Mouse (Mus musculus) CD4-positive, CD25-positive, alpha-beta regulatory T cell, adult 2 months (primary cell): ENCODE measurements around the gene Eml2.

Experiments
- DNase-seq: peaks from one replicate; pipeline ENCODE4 v3.0.0-alpha.2; 2012; ENCODE audit warnings: low read depth, low spot score

Gene Eml2

DNA sequence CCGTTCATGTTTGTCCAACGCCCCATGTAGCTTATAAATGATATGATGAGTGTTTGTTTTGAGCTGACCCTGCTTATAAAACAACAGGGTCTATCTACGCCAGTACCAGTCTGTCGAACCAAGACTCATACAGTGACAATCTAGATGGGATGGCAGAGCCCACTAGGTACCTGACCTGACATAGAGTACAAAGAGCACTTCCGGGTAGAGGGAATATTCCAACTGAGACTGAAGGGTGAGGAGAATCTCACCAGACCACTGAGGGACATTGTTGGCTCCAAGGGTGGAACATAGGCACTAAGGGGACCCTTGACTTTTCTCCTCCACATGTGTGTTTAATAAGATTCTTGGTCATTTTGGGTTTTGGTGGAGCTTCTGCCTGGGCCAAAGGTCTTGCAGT, 53.2 kb downstream of the Eml2 start:
- DNase-seq: no peak

DNA sequence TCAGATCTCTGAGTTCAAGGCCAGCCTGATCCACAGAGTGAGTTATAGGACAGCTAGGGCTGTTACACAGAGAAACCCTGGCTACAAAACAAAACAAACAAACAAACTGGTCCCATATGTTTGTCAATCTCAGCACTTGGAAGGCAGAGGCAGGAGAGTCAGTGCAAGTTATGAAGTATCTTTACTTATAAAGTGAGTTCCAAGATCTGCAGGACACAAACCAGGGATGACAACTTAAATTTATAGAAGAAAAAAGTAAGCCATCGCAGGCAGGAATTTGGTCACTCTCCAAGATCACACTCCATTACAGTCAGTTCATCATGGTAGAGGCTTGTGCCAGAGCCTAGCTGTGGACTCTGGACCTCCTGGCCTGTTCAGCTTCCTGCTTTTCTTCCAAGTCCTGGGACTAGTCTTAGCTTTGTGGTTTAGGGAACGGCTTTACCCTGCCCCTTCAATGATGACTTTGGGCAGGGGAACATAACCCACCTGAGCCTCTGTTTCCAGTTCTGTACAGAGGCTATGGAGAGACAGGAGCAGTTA, 53.9 kb downstream of the Eml2 start:
- no peak for DNase-seq

DNA sequence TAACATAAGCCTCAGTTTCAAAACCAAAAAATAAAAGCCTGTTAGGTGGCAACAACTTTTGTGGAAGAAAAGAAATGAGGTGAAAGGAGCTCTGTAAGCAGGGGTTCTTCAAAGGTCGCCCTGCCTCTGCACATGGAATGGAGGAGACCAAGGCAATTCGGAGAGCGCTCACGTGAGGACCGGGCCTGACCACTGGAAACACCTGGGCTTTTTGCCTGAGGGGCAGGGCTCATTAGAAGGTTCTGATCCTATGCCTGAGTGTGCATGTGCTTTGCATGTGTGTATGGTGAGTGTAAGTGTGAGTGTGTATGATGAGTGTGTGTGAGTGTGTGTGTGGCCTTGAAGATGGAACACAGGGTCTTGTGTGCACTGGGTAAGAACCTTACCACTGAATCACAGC, 54.7 kb downstream of the Eml2 start:
- DNase-seq: no peak

DNA sequence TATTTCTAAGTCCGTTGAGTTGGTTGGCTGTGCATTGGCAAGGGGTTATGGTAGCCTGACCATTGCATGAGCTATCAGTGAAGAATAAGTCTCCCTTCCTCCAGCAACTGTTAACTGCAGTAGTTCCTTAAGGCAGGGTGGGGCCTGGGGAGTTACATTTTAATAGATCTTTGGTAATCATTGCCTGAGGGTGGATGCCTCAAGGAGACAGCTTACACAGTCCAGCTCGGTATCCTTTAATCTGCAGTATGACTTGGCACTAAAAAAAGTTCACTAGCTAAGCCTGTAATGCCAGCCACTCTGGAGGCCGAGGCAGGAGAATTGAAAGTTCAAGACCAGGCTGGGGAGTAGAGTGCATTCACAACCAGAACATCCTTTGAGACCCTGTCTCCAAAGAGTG, 55.6 kb downstream of the Eml2 start:
- DNase-seq: no peak

DNA sequence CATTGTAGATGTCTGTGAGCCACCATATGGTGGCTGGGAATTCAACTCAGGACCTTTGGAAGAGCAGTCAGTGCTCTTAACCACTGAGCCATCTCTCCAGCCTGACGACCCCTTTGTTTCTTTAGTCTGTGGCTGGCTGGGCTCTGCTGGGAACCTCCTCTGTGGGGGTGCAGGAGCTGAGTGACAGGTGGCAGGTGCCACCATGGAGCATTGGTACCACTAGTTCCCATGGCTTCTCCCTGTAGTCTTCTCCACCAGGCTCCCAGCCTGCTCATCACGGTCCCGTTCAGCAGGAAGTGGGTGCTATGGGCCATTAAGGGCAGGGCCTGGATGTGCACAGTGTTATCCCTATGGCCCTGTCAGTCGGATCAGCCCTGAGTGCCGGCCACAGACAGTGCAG, 58.4 kb downstream of the Eml2 start:
- no peak for DNase-seq

DNA sequence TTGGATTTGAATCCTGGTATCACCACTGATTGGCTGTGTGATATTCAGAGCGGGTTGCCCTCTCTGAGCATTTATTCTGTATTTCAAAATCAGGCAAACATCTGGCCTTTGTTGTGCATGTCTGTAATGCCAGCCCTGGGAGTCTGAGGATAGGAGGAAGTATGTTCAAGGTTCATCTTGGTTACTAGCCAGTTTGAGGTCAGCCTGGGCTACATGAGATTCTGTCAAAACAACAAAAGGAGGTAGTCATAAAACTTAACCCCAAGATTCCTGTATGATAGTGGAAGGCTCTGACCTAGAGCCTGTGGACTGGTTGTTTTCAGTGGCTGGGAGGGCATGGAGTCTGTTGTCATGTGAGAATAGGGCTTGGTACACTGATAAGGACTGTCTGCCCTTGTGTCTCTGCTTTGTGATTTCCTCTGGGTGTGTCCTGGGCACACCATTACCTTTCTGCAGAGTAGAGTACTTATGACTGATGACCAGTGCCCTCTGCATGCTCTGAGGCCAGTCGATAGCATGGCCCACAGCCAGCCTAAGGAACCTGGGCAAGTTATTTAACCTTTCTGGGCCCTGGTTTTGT, 59.0 kb downstream of the Eml2 start:
- no peak for DNase-seq

DNA sequence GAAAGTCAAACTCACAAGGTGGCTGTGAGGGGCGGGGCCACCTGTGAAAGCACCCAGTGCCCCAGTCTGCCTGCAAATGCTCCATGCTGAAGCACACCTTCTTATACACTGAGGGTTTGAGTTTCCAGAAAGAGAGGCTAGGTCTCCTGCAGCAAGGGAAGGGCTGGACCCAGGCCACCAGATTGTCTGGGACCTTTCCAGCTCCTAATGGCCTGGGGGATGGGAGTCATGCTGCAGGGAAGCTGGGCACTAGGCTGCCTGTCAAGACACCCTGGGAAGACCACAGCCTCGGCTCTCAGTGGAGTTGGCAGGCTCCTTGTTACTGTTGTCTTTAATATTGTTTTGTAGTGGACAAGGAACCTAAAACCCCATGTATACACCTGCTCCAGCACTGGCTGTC, 60.2 kb downstream of the Eml2 start:
- no peak for DNase-seq

DNA sequence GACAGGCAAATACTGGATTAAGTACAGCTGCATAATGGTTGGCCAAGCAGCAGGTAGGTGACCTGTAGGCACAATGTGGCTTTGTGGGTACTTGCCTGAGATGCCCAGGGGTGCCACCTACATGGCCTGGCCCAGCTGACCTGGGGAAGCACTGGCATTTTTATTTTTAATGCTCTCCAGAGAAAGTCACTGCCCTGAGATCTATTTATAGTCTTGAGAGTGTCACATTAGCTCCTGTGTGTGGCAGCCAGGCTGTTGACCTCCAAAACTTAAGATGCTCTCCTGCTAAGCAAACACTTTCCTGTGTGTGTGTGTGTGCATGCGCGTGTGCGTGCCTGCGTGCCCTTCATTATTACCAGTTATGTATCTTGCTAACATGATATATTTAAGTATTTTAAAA, 62.1 kb downstream of the Eml2 start:
- DNase-seq: no peak

DNA sequence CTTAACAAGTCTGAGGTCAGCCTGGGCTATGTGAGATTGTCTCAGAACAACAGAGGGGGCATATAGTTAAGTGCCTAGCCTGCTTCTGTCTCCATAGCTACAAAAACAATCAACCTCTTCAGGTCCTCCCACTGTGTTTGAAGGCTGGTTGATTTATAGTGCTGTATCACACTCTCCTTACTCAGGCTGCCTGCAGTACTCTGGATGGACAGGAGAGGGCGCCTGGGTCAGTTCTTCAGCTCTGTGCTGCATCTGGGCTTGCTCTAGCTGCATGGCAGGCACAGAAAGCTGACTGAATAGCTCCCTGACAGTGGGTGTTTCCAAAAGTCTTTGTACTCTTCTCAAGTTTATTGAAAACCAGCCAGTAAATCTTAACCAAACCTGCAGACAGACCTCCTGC, 63.2 kb downstream of the Eml2 start:
- DNase-seq: peak; percentile 94

DNA sequence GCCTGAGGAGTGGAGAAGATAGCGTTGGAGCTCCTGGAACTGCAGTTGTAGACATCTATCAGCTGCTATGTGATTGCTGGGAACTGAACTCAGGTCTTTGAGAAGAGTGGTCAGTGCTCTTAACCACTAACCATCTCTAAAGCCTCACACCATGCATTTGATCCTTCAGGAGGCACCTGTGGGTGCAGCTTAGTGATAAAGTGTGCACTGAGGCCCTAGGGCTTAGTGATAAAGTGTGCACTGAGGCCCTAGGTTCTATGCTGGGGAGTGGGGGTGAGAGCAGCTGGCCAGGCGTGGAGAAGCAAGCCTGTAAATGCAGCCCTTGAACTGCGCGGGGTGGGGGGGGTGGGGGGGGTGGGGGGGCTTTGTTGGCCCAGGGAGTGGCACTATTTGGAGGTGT, 63.8 kb downstream of the Eml2 start:
- DNase-seq: no peak

DNA sequence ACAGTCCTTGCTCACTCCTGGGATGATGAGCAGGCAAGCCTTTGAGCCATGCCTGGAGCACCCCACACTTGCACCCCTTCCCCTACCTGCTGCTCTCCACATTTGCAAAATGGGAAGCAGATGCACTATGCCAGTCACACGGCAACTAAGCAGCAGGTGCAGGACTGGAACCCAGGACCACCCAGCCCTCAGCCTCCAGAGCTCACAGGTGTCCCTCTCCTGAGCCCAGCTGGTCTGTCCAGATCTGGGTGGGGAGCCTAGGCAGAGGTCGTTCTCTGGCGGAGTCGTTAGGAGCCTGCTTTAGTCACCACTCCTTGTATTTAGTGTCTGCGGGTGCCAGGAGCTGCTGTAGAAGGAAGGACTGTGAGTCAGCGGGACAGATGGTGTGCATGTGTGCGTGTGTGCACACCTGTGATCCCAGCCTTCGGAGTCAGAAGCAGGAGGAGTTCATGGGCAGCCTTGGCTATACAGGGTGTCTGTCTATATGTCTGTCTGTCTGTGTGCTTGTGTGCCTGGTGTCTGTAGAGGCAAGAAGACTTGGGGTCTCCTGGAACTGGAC, 64.8 kb downstream of the Eml2 start:
- DNase-seq: no peak

DNA sequence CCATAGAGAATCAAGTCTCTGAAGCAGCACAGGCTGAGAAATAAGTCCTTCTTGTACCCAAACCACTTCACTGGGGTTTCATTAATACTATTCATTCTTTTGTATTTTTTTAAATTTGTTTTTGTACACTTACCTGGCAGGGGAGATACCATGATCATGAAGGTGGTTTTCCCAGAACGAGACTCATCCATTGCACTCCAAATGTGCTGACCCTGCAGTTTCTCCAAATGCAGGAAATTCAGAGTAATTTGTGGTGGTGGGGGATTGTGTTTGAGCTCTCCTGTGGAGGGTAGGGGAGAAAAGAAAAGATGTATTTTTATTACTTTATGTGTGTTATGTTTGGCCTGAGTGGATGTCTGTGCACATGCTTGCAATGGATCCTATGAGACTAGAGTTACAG, 65.8 kb downstream of the Eml2 start:
- no peak for DNase-seq

DNA sequence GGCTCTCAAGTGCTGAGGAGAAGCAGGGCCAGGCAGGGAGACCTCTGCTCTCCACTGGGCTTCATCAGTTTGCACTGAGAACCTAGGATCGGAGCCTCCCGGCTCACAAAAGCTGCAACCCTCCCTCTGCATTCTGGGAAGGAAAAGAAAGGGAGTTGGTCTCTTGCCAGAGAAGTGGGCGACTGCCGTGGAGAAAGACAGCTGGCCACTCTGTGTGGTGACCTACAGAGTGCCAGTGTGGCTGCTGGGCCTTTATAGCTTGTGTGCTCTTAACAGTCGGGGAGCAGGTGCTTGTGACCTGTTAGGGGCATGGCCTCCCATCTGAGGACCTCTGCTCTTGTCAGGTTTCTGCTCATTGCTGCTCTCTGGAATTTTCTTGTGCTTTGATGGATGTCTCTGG, 67.6 kb downstream of the Eml2 start:
- DNase-seq: no peak

DNA sequence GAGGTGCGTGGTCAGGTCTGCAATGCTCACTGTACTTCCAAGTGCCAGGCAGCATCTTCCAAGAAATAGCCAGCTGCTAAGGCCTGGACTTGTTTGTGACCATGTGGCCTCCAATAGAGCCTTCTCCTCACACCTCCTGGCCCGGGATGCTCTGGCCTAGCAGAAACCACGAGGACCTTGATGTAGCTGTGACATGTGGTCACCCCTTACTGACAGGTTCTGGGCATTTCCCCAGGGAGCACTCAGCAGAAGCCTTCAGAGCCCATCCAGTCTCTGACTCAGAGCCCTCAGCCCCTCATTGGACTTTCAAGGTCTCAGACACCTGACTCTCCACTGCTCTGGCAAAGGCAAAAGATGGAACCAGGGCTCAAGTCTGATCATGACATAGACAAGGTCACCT, 68.9 kb downstream of the Eml2 start:
- no peak for DNase-seq

DNA sequence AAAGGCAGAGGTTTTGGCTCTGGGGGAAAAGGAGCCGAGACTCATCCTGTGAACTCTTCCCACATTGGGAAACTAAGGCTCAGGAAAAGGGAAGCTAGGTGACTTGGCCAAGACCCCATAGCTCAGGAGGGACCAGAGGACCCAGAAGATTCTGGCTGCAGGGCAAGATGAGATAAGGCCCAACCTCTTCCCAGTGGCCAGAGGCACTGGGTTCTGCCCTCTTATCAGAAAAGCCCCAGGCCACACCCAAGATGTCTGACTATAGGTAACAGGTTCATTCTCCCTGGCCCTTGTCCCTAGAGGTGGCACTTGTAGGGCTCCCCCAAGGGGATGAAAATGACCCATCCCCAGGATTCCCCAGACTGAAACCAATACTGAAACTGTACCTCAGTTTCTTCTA, 70.6 kb downstream of the Eml2 start:
- no peak for DNase-seq

DNA sequence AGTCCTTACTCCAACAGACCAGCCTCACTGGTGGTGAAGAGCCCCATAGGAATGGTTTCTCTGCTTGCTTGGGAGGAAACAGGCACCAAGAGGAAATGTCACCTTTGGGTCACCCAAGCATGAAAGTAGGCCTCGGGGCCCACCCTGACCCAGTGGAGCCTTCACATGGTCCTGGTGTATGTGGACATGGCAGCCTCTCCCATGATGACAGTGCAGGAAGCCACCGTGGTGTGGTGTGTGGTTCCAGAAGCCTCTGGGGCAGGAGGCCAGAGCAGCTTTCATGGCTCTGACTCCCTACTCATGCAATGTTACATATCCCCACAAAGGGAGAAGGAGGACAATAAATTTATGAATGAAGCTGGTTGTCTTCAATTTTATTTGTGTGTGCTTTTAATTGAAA, 71.3 kb downstream of the Eml2 start:
- DNase-seq: no peak

DNA sequence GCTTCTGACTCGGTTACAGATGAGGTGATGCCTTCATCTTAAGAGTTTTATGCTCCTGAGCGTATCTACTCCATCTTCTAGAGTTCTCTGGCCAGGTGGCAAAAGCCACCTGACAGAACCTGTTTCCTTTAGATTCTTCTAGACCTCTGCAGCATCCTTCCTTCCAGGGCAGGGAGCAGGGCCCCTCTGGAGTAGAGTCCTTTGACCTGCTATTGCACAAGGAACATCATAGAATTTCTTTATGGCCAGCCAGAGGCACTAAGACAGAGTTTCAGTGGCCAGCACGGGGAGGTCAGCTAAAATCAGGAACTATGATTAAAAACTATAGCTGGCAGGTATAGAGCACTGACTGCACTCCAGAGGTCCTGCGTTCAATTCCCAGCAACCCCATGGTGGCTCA, 75.9 kb downstream of the Eml2 start:
- no peak for DNase-seq

DNA sequence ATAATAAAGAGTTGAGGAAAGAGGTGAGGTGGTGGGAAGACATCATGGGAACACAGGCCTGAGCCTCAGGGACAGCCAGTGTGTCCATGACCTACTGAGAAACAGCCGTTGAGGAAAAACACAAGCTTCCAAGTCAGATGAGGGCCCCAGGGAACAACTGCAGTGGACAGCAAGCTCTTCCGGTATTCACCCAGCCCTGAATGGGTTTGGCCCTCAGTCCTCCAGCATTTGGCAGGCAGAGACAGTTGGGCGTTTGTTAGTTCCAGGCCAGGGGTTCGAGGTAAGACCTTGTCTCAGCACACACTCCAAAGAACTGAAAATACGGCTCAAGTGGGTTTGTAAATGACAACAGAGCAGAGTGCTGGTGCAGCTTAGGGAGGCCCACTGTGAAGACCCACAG, 77.2 kb downstream of the Eml2 start:
- DNase-seq: no peak

DNA sequence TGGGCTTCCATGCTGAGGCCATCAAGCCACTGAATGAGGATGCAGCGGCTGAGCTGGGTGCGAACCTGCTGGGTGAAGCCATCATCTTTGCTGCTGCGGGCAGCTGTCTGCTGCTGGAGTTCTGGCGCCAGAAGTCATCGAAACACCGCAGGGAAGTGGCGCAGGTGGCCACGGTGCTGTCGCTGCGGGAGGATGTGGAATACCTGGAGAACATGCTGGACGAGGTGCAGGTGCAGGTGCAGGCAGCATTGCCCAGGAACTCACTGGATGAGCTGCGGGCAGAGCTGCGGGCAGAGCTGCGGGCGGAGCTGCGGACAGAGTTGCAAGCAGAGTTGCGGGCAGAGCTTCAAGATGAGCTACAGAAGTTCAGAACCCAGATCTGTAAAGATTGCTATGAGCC, 79.2 kb downstream of the Eml2 start:
- no peak for DNase-seq
